Mouse (Mus musculus) adrenal gland, postnatal 25 days (tissue): ENCODE measurements around the gene Gm11549. TPM values are rescaled to one million over a fixed set of nuclear protein-coding genes. Genes with fewer than 3 reads are reported as not detected.

Experiments
- DNase-seq: peaks from one replicate; pipeline ENCODE4 v3.0.0; 2021; ENCODE audit warnings: mixed read lengths
- long read RNA-seq: library from polyadenylated mRNA; stranded (forward); transcript quantifications from one replicate; pipeline ENCODE4 v2.0.0, GENCODE M21; 2021
- total RNA-seq: library from RNA; stranded (reverse); gene quantifications from 2 replicates; pipeline ENCODE4 v1.2.3, GENCODE M21; 2021

The Gm11549 gene
- total RNA-seq: not detected in 2 replicates
- long read RNA-seq: 0 reads

- peak; percentile 34 for DNase-seq
Measured at GRCm38 (mm10) chr3:36521073-36522060, at the start of gene Gm11549. Gm11549 (minus strand) TSS chr3:36521813.

DNA sequence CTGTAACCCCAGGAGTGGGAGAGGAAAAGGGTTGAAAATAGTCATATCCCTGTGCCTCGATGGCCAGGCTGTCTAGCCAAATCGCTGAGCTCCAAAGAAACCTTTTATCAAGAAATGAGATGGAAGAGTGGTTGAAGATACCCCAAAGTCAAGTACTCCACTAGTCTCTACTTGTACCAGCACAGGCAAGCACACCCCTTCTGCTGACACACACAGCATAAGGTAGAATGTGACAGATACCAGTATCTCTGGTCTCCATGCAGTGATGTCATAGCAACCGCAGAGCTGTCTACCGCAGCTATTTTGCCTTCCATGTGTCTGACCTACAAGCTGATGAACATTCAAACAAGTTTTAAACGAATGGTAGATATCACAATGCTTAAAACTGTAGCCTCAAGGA lies 48.2 kb upstream of the Gm11549 start:
- DNase-seq: no peak

DNA sequence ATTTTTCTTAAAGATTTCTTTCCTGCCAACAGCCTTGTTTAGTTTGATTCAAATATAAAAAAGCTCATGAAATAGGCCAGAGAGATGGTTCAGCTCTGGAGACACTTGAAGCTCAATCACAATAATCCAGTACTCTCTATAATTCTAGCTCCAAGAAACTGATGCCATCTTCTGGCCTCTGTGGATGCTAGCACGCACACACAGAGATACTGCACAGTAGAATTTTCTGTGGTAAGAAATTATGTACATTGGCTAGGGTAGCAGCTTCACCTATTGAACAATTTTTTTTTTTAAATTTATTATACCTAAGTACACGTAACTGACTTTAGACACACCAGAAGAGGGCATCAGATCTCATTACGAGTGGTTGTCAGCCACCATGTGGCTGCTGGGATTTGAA lies 42.1 kb upstream of the Gm11549 start:
- DNase-seq: no peak

GRCm38 (mm10) chr3:36559606-36560005 lies 38.0 kb upstream of the Gm11549 start:
- DNase-seq: no peak

- DNase-seq: no peak
Measured at GRCm38 (mm10) chr3:36557601-36558000, 36.0 kb upstream of the Gm11549 start.

- DNase-seq: peak; percentile 96
Measured at GRCm38 (mm10) chr3:36552406-36553047, 30.9 kb upstream of the Gm11549 start, which contains the start of gene Exosc9. Exosc9 (plus strand) TSS chr3:36552606.

- DNase-seq: no peak
Measured at GRCm38 (mm10) chr3:36551851-36552384, 30.3 kb upstream of the Gm11549 start.

GRCm38 (mm10) chr3:36551343-36551742 lies 29.7 kb upstream of the Gm11549 start:
- peak; percentile 27 for DNase-seq

DNA sequence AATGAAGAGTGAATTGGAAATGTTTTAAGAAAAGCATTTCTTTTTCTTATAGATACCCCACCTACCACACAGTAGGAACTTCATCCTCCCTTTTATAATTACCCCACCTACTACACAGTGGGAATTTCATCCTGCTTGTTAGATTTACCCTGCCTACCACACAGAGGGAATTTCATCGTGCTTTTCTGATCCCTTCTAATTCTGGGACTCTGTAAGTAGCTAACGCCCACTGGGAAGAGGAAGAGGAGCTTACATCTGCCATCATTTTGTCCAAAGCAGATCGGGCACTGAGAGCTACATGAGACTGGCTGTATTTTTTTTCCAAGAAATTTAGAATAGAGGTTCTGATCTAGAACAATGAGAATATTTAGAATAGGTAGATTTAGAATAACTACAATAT lies 23.3 kb upstream of the Gm11549 start:
- DNase-seq: no peak

DNA sequence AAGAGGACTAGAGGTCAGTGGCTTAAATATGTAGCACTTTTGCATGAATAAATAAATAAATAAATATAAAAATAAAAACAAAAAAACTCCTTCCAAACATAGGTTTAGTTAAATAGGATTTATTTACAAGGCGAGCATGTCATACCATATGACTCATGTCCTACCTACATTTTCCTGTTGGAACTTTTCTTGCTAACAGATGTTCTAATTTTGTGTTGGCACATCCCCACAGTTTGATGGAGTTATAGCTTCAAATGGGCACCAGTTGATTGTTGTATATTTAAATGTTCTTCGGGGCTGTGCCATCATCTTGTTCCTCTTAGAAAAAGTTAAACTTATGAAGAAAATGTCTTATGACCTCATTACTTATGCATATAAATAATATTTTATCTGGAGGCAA lies 19.8 kb upstream of the Gm11549 start:
- no peak for DNase-seq

GRCm38 (mm10) chr3:36540756-36541155 lies 19.1 kb upstream of the Gm11549 start:
- no peak for DNase-seq

DNA sequence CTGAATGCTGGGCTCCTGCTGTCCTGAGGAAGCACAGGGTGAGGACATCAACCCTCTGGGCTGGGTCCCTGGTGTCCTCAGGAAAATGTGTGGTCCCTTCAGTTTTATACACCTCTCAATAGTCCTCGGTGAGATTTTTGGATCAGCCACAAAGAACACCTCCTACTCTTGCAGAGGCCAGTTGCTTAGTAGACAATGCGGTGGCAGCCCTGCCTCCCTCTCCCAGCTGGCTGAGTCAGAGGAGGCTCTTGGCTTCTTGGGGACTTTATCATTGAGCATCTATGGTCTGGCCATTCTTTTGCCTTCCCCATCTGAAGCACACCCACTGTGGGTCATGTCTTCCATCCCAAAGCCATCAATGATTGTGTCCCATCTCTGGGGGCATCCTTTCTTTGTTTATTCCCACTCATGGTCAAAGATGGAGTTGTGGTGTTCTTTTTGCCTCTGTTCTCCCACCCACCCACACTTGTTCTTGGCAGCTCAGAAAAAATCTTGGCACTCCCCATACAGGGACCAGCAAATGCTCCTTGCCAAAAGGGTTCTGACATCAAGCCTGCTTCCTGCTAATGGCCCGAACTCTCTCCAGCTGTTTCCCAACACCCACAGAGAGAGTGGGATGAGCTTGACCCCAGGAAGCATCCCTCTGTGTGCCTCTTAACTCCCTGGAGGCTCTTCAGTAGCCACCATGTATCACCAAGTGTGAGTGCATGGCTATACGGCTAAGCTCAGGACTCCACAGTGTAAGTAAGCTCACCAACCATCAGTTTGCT lies 16.3 kb upstream of the Gm11549 start:
- no peak for DNase-seq

GRCm38 (mm10) chr3:36536041-36536440 lies 14.4 kb upstream of the Gm11549 start:
- no peak for DNase-seq

DNA sequence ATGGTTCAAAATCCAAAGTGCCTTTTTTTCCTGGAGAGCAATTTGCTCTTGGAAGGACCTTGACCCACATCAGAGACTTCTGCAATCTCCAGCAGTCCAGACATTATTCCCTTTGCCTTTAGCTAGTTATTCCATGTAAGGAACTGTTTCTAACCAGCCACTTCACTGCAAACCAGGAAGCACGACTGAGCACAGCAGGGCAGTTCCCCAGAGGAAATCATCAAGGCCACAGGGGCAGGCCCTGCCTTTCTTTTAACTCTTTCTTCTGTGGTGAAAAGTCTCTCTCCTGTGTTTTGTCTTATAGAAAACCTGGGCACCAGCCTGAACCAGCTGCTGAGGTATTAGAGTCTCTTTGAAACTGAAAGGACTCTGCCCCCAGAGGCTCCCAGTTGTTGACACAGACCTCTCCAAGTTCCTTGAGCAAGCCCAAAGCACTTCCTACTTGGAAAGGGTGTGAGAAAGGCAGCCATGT lies 11.6 kb upstream of the Gm11549 start:
- DNase-seq: no peak

DNA sequence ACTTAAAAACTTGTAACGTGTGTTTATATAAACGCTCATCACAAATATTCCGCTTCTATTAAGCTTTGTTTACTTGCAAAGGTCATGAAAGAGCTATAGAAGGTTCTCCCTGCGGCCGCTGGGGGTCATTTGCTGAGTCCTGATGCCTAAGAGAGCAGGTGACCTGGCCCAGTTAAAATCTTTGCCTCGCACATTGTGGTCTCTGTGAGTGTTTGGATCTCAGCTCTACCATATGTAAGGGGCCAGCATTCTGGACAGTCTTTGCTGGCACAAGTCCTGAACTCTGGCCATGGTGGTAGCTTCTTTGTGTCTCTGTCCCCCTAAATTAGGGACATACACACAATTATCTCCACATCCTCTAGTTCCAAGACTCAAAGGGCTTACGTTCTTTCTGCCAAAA lies 11.1 kb upstream of the Gm11549 start:
- DNase-seq: no peak

- no peak for DNase-seq
Measured at GRCm38 (mm10) chr3:36531979-36532542, 10.4 kb upstream of the Gm11549 start.

- DNase-seq: no peak
Measured at GRCm38 (mm10) chr3:36531242-36531641, 9.6 kb upstream of the Gm11549 start.

GRCm38 (mm10) chr3:36530781-36531180 lies 9.2 kb upstream of the Gm11549 start:
- no peak for DNase-seq

GRCm38 (mm10) chr3:36530345-36530744 lies 8.7 kb upstream of the Gm11549 start:
- no peak for DNase-seq

GRCm38 (mm10) chr3:36524466-36524865 lies 2.9 kb upstream of the Gm11549 start:
- DNase-seq: no peak

DNA sequence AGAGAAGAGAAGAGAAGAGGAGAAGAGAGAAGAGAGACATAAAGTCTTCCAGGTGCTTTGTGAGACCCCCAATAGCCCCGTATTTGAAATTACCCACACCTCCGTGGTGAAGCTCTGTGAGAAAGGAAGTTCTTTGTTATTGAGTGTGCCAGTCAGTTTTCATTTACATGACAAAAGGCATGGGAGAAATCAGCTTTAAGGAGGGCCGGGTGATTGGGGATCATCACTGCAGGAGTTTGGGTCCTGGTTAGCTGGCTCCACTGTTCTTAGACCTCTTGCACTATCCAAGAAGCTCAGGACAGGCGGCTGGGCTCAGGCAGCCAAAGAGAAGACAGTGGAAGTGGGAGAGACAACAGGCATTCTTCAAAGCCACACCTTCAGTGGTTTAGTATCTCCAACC lies 524 bp upstream of the Gm11549 start:
- no peak for DNase-seq

GRCm38 (mm10) chr3:36516196-36516595 lies 5.4 kb downstream of the Gm11549 start:
- DNase-seq: no peak
